Mouse (Mus musculus): ENCODE measurements around the gene Bmp6. TPM values are rescaled to one million over a fixed set of nuclear protein-coding genes. Genes with fewer than 3 reads are reported as not detected.

Bmp6 gene
- polyA plus RNA-seq, 1 experiment from 2014 or later, result not detected

DNA sequence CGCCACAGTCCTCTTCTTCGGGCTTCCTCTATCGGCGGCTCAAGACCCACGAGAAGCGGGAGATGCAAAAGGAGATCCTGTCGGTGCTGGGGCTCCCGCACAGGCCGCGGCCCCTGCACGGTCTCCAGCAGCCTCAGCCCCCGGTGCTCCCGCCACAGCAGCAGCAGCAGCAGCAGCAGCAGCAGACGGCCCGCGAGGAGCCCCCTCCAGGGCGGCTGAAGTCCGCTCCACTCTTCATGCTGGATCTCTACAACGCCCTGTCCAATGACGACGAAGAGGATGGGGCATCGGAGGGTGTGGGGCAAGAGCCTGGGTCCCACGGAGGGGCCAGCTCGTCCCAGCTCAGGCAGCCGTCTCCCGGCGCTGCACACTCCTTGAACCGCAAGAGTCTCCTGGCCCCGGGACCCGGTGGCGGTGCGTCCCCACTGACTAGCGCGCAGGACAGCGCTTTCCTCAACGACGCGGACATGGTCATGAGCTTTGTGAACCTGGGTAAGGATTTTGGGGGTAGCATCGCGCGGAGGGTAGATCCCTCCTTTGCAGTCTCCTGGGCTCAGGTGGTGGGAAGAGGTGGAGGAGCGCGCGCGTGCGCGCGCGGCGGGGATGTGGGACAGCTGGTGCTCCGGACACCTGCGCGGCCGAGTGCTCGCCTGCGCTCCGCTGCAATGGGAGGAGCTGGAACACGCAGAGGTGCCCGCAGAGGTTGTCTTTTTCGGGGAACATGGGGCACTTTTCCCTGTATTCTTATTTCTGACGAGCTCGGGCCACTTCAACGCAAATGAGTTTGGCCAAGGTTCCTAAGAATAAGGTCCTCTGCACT lies 1.4 kb downstream of the Bmp6 start:
- H3K4me3 ChIP-seq (ENCODE audit: inconsistent target), result no peak overlapping the region
- no peaks in the 10 kb centered on the region for H3K36me3 ChIP-seq (ENCODE audit: inconsistent target)
- H3K27ac ChIP-seq, result no peak overlapping the region
- no peaks in the 10 kb centered on the region for H3K79me2 ChIP-seq (ENCODE audit: inconsistent target)
- 4% methylated on average over 62 of the region's 63 CpGs for WGBS (ENCODE audit: missing documents)

DNA sequence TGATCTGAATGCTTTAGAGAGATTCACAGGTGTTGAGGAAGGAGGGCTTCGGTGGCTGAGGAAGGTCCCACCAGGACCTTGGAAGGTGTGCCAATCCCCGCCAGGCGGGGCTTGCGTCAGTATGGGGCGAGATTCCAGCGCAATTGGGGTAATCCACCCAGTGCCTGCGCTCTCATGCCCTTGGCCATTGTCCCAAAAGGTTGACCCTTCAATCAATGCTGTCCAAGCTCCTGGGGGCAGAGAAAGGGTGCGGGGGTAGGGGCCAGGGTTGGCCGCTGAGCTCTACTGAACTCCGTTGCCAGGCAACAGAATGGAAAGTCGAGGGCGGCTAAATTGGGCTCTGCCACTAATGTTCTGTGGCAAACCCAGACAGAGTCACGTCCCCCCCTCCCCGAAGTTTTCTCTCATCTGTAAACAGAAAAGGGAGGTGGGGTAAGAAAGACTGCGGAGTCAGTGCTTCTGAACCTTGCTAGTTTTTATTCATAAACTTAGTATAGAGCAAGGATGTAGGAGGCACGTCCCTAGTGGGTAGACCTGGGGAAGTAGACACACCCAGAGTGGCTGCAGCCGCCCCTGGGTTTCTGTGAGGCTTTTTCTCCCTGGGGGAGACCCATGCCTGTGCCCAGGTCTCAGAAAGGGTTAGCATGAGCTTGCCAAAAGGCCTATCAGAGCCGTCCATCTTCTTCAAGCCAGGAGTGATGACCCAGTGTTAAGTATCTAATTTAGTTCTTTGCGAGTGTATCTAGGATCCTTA lies 2.3 kb downstream of the Bmp6 start:
- Histone ChIP-seq H3K4me3 (ENCODE audit: inconsistent target) (no peak overlapping the region), H3K36me3 (ENCODE audit: inconsistent target) (no peaks in the 10 kb centered on the region), H3K27ac (no peak overlapping the region), H3K79me2 (ENCODE audit: inconsistent target) (no peaks in the 10 kb centered on the region)
- WGBS (ENCODE audit: missing documents), result 23% methylated on average over 19 of the region's 19 CpGs

DNA sequence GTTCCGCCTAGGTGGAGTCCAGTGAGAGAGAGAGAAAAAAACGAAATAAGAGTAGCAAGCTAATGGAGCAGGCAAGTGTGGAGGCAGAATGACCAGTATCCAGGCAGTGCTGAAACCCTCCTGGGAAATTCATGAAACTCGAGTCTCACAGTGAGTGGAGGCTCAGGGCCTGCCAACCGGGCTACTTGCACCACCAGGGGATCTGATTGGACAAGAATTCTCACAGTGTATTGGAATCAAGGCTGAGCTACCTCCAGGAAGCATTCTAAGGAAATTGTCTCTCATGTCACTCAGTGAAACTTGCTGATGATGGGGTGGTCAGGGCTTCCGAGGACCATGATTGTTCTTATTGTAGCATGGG lies 2.8 kb downstream of the Bmp6 start:
- Histone ChIP-seq H3K27ac (no peak overlapping the region), H3K79me2 (ENCODE audit: inconsistent target) (no peaks in the 10 kb centered on the region), H3K36me3 (ENCODE audit: inconsistent target) (no peaks in the 10 kb centered on the region), H3K4me3 (ENCODE audit: inconsistent target) (no peak overlapping the region)
- 56% methylated on average over 5 of the region's 5 CpGs for WGBS (ENCODE audit: missing documents)

DNA sequence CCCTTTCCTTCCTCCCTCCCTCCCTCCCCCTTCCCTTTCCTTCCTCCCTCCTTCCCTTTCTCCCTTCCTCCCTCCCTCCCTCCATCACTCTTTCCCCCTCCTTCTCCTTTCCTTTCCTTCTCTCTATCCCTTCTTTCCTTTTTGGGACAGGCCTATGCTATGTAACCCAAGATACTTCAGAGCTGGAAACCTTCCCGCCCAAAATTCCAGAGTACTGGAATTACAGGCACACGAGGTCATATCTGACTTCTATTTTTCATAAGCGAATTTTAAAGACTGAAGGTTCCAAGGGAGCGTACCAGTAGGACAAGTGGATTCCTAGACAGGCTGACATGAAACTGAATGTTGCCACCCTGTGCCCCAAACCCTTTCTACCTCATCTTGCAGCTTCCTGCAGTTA lies 4.1 kb downstream of the Bmp6 start:
- Histone ChIP-seq H3K36me3 (ENCODE audit: inconsistent target) (no peaks in the 10 kb centered on the region), H3K79me2 (ENCODE audit: inconsistent target) (no peaks in the 10 kb centered on the region), H3K27ac (no peak overlapping the region), H3K4me3 (ENCODE audit: inconsistent target) (no peak overlapping the region)
- 83% methylated on average over 4 of the region's 4 CpGs for WGBS (ENCODE audit: missing documents)

DNA sequence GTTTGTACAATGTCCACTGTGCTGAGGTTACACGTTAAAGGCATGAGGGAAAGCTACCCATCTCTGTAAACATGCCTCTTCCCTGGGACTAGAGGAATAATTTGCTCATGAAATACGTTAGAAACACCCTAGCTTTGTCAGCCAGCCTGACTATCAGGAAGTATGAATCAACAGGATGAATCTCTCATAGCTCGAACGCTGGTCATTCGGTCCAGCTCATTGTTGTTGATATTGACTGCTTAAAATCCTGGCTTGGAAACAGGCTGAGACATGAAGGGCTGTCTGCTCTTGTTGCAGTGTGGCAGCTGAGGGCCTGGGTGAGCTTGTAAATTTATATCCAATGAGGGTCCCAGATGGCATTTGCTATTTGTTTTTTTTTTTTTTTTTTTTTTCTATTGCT lies 4.9 kb downstream of the Bmp6 start:
- no peak overlapping the region for H3K4me3 ChIP-seq (ENCODE audit: inconsistent target)
- WGBS (ENCODE audit: missing documents), result 66% methylated on average over 5 of the region's 5 CpGs
- no peaks in the 10 kb centered on the region for H3K79me2 ChIP-seq (ENCODE audit: inconsistent target)
- H3K36me3 ChIP-seq (ENCODE audit: inconsistent target), result no peaks in the 10 kb centered on the region
- H3K27ac ChIP-seq, result no peak overlapping the region

DNA sequence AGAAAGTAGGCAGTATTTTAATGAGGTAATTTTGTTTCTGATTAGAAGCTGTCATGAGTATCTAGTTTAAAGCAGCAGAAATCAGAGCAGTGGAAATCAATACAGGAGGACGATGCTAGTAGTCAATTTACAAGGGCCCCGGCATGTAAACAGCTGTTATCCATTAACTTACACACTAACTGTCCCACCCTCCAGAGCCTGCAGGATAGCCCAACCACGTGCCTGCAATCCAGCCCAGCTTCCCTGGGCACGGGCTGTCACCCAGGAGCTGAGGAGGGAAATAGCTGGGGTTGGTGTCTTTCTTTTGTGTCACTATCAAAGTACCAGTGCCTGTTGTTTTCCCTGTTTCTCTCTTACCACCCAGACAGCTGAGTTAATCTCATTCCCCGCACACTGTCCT lies 7.1 kb downstream of the Bmp6 start:
- 51% methylated on average over 5 of the region's 5 CpGs for WGBS (ENCODE audit: missing documents)
- Histone ChIP-seq H3K79me2 (ENCODE audit: inconsistent target) (no peaks in the 10 kb centered on the region), H3K4me3 (ENCODE audit: inconsistent target) (no peak overlapping the region), H3K27ac (no peak overlapping the region), H3K36me3 (ENCODE audit: inconsistent target) (no peaks in the 10 kb centered on the region)

DNA sequence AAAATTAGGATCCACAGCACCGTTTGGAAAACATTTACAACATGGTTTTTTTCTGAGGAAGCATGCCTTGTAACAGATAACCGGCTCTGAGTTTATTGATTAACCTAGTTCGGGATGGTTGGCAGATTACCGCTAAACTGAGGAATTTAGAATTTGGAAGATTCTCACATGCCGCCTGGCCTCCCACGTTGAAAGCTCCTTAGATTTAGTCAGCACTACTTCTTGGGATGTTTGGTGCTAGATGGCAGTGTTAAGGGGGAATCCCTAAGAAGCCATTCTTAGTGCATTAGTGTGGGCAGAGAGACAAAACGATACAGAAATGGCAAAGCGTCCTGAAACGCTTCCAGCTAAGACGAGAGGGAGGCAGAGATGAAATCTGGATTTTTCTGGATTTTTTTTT lies 8.1 kb downstream of the Bmp6 start:
- Histone ChIP-seq H3K79me2 (ENCODE audit: inconsistent target) (no peaks in the 10 kb centered on the region), H3K4me3 (ENCODE audit: inconsistent target) (no peak overlapping the region), H3K27ac (no peak overlapping the region), H3K36me3 (ENCODE audit: inconsistent target) (no peaks in the 10 kb centered on the region)
- 70% methylated on average over 10 of the region's 10 CpGs for WGBS (ENCODE audit: missing documents)

DNA sequence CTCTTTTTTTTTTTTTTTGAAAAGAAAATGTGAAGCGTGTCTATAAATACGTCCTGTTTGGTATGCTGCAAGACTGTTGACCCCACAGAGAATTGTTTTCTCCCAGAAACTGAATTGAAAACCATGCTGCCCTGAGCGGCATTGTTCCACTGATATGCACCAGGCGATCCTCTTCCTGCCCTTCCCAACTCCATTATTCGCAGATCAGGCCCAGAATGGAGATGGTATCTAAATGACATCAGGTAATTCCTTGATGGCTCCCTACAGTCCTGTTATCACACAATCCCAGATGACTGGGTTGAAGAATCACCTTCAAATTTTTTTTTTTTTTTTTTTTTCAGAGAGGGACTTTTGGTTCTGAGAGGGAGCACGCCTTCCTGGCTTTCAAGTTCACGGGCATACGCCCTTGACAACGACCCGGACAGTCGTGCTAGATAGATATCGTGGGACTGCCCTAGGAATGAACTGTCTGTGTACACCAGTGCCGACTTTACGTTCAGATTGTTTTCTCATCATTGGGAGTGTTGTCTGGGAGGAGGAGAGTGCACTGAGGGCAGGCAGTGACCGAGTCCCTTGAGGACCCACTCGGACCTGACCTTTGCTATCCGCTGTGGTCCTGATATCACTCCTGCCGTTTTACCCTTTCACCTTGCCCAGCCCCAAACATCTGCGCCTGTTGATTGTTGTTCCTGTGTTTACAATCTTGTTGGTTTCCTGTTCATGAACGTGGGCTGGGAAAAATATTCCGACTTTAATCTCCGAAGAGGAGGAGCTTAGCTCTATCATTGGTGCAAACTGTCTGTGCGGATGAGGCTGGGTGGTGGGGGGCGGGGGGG lies 8.7 kb downstream of the Bmp6 start:
- Histone ChIP-seq H3K79me2 (ENCODE audit: inconsistent target) (no peaks in the 10 kb centered on the region), H3K27ac (no peak overlapping the region), H3K36me3 (ENCODE audit: inconsistent target) (no peaks in the 10 kb centered on the region), H3K4me3 (ENCODE audit: inconsistent target) (no peak overlapping the region)
- WGBS (ENCODE audit: missing documents), result 43% methylated on average over 24 of the region's 24 CpGs

DNA sequence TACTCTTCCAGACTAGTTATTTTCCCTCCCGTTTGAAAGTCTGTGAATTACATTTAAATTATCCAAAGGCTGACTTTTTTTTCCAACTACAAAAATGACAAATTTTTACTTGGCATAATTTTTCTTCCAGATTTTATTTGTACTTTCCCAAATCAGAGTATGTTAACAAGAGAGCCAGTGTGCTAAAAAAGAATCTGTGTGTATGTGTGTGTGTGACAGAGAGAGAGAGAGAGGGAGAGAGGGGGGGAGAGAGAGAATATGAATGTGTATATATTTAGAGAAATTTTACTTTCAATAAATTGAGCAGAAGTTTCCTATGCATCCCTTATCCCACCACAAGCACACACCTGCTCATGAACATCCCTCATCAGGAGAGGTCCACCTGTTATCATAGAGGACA lies 9.4 kb downstream of the Bmp6 start:
- 85% methylated on average over 1 of the region's 1 CpGs for WGBS (ENCODE audit: missing documents)
- H3K79me2 ChIP-seq (ENCODE audit: inconsistent target), result no peaks in the 10 kb centered on the region
- H3K27ac ChIP-seq, result no peak overlapping the region

DNA sequence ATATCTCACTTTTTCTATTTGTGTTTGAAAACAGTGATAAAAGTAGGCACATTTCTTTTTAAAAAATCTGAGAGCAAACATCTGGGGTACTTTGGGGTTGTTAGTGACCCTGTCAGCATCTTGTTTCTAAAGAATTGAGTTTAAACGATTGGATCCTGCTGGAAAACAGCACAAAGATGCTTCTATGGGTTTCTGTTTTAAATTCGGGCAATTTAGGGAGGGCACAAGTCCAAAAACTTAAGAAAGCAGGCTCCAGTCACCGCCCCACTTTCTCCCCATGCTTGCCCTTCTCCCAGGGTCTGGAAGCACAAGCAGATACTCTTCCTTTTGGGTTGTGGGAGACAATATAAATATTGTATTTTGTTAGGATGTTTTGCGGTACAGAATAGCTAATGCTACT lies 14.1 kb downstream of the Bmp6 start:
- H3K36me3 ChIP-seq (ENCODE audit: inconsistent target), result no peaks in the 10 kb centered on the region
- 87% methylated on average over 4 of the region's 4 CpGs for WGBS (ENCODE audit: missing documents)
- H3K27ac ChIP-seq, result no peak overlapping the region
- no peak overlapping the region for H3K4me3 ChIP-seq (ENCODE audit: inconsistent target)
- H3K79me2 ChIP-seq (ENCODE audit: inconsistent target), result no peaks in the 10 kb centered on the region

More for the DNA sequence above, 9.4 kb downstream of the Bmp6 start:
- no peaks in the 10 kb centered on the region for H3K36me3 ChIP-seq (ENCODE audit: inconsistent target)
- no peak overlapping the region for H3K4me3 ChIP-seq (ENCODE audit: inconsistent target)

DNA sequence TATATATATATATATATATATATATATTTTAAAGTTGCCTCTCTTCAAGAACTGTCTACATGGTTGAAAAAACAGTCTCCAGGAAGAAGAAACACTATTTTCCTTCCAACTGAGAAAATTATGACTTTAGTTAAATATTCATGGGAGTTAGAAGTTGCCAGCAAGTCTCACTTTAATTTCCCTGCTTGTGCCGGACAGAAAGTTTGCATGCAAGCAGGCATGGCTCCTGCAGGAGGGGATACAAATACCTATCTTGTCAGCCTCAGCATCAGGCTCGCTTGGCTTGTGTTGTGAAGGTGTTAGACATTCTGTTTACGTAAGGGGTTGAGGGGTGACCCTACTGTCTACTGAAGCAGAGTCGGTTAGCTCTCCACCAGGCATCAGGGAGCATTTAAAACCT lies 17.8 kb downstream of the Bmp6 start:
- Histone ChIP-seq H3K27ac (no peak overlapping the region), H3K36me3 (ENCODE audit: inconsistent target) (no peaks in the 10 kb centered on the region), H3K79me2 (ENCODE audit: inconsistent target) (no peaks in the 10 kb centered on the region), H3K4me3 (ENCODE audit: inconsistent target) (no peak overlapping the region)
- 81% methylated on average over 4 of the region's 4 CpGs for WGBS (ENCODE audit: missing documents)

DNA sequence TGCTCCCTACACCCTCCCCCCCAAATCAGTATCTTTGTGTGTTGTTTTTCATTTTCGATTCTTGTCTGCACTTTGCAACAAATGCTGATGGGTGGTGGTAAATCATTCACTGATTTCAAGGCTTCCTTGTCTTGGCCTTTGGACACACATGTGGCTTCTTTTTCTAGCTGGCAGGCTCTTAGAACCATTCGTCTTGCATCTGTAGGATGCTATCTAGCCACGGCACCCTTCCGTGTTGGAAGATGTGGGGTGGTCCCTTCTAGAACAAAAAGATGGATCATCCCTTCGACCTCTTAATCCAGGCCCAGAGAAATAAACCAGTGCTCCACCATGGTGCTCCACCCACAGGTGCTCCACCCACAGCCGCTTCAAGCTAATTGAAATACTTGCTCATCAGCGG lies 19.0 kb downstream of the Bmp6 start:
- Histone ChIP-seq H3K4me3 (ENCODE audit: inconsistent target) (no peak overlapping the region), H3K27ac (no peak overlapping the region), H3K79me2 (ENCODE audit: inconsistent target) (no peaks in the 10 kb centered on the region), H3K36me3 (ENCODE audit: inconsistent target) (no peaks in the 10 kb centered on the region)
- 85% methylated on average over 7 of the region's 7 CpGs for WGBS (ENCODE audit: missing documents)

DNA sequence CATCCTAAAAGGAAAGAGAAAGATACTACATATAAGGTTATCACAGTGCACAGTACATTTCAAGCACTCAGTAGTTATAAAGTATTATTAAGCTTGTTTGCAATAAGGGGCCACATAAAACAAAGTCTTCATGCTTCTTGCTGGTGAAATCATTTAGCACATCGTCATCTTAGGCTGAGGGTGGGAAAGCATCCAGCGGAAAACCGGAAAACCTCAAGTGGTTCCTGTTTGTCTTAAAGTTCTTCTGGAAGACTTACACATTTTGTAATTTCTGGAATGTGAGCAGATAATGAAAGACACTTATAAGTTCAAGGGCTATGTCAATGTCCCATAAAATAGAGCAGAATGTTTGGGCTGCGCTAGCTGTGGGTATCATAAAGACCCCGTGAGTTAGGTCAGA lies 24.7 kb downstream of the Bmp6 start:
- Histone ChIP-seq H3K27ac (no peak overlapping the region), H3K36me3 (ENCODE audit: inconsistent target) (no peaks in the 10 kb centered on the region), H3K4me3 (ENCODE audit: inconsistent target) (no peak overlapping the region), H3K79me2 (ENCODE audit: inconsistent target) (no peaks in the 10 kb centered on the region)
- WGBS (ENCODE audit: missing documents), result 92% methylated on average over 5 of the region's 5 CpGs

DNA sequence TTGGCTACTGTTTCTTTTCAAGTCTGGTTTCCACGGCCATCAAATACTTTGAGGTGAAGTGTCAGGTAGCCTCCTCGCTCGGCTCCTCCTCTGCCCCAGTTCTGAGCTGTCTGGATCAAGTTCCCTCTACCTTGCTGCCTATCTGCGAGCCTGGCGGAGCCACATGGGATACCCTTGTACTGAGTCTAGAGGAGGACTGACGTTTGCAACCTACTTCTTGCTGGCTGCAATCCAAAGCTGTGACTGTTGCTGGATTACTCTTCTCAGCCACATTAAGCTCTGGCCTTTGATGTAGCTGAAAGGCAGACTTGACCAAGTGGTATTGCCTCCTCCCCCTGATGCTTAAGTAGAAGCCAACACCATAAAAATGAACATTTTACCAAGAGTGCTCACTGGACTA lies 31.2 kb downstream of the Bmp6 start:
- WGBS (ENCODE audit: missing documents), result 83% methylated on average over 6 of the region's 6 CpGs
- Histone ChIP-seq H3K4me3 (ENCODE audit: inconsistent target) (no peak overlapping the region), H3K79me2 (ENCODE audit: inconsistent target) (no peaks in the 10 kb centered on the region), H3K27ac (no peak overlapping the region), H3K36me3 (ENCODE audit: inconsistent target) (no peaks in the 10 kb centered on the region)

DNA sequence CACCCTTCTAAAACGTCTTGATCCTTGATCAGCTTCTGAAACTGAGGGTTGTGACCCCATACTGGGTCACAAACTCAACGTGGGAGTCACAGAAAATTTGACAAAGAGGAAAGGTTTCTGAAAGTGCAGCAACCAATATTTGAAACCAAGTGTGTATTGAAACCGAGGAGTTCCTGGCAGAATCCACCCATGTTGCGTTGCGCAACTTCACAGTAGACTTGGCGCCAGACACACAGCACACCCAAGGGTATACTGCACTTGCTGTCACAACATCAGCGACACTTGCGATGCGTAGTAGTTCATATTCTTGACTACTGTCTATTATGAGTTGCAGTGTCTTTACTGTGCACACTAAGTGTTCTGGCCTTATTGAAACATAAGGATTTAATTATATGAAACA lies 32.4 kb downstream of the Bmp6 start:
- H3K36me3 ChIP-seq (ENCODE audit: inconsistent target), result no peaks in the 10 kb centered on the region
- H3K27ac ChIP-seq, result no peak overlapping the region
- H3K79me2 ChIP-seq (ENCODE audit: inconsistent target), result no peaks in the 10 kb centered on the region
- H3K4me3 ChIP-seq (ENCODE audit: inconsistent target), result no peak overlapping the region
- WGBS (ENCODE audit: missing documents), result 85% methylated on average over 9 of the region's 9 CpGs

All from macrophage (primary cell).